Mouse (Mus musculus) heart, postnatal 25 days (tissue): ENCODE data around the gene Zfp729a. TPM values are rescaled to one million over a fixed set of nuclear protein-coding genes. Genes with fewer than 3 reads are reported as not detected.
"Not testable (repeated sequence)": the region's sequence is repeated elsewhere in the genome, so short reads cannot be mapped to it uniquely, and the experiment has no call there.

Source experiments
- DNase-seq: peaks from one replicate; pipeline ENCODE4 v3.0.0; 2022; ENCODE audit warnings: low spot score
- intact Hi-C: fragments of 180-260 bp; cut with DNase I; formaldehyde crosslinking; loops from one replicate; pipeline ENCODE4 v1.15.1; 2025
- total RNA-seq, 2 experiments: library from RNA; stranded (reverse); gene quantifications; 2 replicates each; pipeline ENCODE4 v1.2.3; 2021

The Zfp729a gene
- 1 to 10 TPM; 2.9 to 3.7 TPM for total RNA-seq

GRCm38 (mm10) chr13:67637294-67638007, at the start of gene Zfp729a, which contains the start of gene Gm49345:
Zfp729a (minus strand) TSS chr13:67637791.
Gm49345 (minus strand) TSS chr13:67637769.
- DNase-seq: peak; percentile 71
- intact Hi-C loops: loop anchor here (2.0 to 5.0 kb wide), 4 partner anchors 27 to 207 kb away; no protein-coding TSS in a partner anchor

- intact Hi-C loops: no loop called here
- no peak for DNase-seq
Observed at GRCm38 (mm10) chr13:67686971-67687370, 49.4 kb upstream of the Zfp729a start, which contains the start of gene Zfp738. Zfp738 (minus strand) TSS chr13:67687071.

GRCm38 (mm10) chr13:67683841-67684240, 46.2 kb upstream of the Zfp729a start:
- intact Hi-C loops: loop anchor here (1.0 to 2.0 kb wide), 4 partner anchors 40 to 161 kb away; partner anchors contain the start of genes Gm49345, Zfp729a and Zfp729b
- DNase-seq: not testable (repeated sequence)

- intact Hi-C loops: loop anchor here (1.0 to 2.0 kb wide), 4 partner anchors 41 to 162 kb away; partner anchors contain the start of genes Gm49345, Zfp729a and Zfp729b
- DNase-seq: peak; percentile 68
Observed at GRCm38 (mm10) chr13:67682959-67683735, 45.6 kb upstream of the Zfp729a start.

GRCm38 (mm10) chr13:67674902-67675301, 37.3 kb upstream of the Zfp729a start:
- intact Hi-C loops: no loop called here
- DNase-seq: no peak

GRCm38 (mm10) chr13:67652496-67652895, 14.9 kb upstream of the Zfp729a start:
- no peak for DNase-seq
- intact Hi-C loops: no loop called here

GRCm38 (mm10) chr13:67610108-67610507, 27.5 kb downstream of the Zfp729a start:
- DNase-seq: no peak
- intact Hi-C loops: loop anchor here (2.0 kb wide), 1 partner anchor 27 kb away; the partner anchor contains the start of genes Gm49345 and Zfp729a

- intact Hi-C loops: loop anchor here (2.0 kb wide), 2 partner anchors 74 to 116 kb away; no protein-coding TSS in a partner anchor
- peak; percentile 74 for DNase-seq
Observed at GRCm38 (mm10) chr13:67609066-67609876, 28.3 kb downstream of the Zfp729a start, which contains the start of gene Zfp729b. Zfp729b (minus strand) TSS chr13:67609707.

- intact Hi-C loops: no loop called here
- DNase-seq: no peak
Observed at GRCm38 (mm10) chr13:67572591-67573189, 64.9 kb downstream of the Zfp729a start.

Other genes with a start within 250 kb of the Zfp729a start
- 1 to 10 TPM; 1.6 to 1.9 TPM for gene Zfp429, start 238.0 kb downstream of the Zfp729a start, total RNA-seq
- under 1 TPM; 0.26 to 0.48 TPM for gene Zfp459, start 216.4 kb downstream of the Zfp729a start, total RNA-seq
- 1 to 10 TPM; 7.1 to 7.8 TPM for gene Zfp874a, start 186.2 kb downstream of the Zfp729a start, total RNA-seq
- 10 to 100 TPM; 17.0 to 19.5 TPM for gene Zfp874b, start 153.5 kb downstream of the Zfp729a start, total RNA-seq
- gene Zfp58, start 137.2 kb downstream of the Zfp729a start, total RNA-seq: 1 to 10 TPM; 3.8 to 4.6 TPM
- not detected for gene Gm26965, start 111.6 kb downstream of the Zfp729a start, total RNA-seq
- 10 to 100 TPM in 1 of 2 experiments, 1 to 10 TPM in 1; 5.9 to 11.1 TPM for gene Zfp87, start 111.6 kb downstream of the Zfp729a start, total RNA-seq
- gene Zfp748, start 84.0 kb downstream of the Zfp729a start, total RNA-seq: 1 to 10 TPM; 3.5 to 3.9 TPM
- 1 to 10 TPM; 4.0 to 5.6 TPM for gene Zfp729b, start 28.1 kb downstream of the Zfp729a start, total RNA-seq
- gene Gm49345, start within 50 bp of the Zfp729a start, total RNA-seq: 1 to 10 TPM in 1 of 2 experiments, not detected in 1; 1.1 TPM
- gene Zfp738, start 49.3 kb upstream of the Zfp729a start, total RNA-seq: 1 to 10 TPM; 4.0 to 5.7 TPM
- 1 to 10 TPM; 6.5 to 7.1 TPM for gene Zfp65, start 91.4 kb upstream of the Zfp729a start, total RNA-seq
- 1 to 10 TPM; 1.8 to 2.4 TPM for gene Zfp85, start 117.4 kb upstream of the Zfp729a start, total RNA-seq
- 1 to 10 TPM; 1.5 TPM for gene Zfp493, start 141.9 kb upstream of the Zfp729a start, total RNA-seq
- gene Zfp273, start 175.9 kb upstream of the Zfp729a start, total RNA-seq: 1 to 10 TPM; 2.5 to 2.6 TPM
- gene Gm10037, start 193.3 kb upstream of the Zfp729a start, total RNA-seq: 1 to 10 TPM in 1 of 2 experiments, not detected in 1; 1.1 TPM
- gene BC048507, start 225.5 kb upstream of the Zfp729a start, total RNA-seq: not detected